Mouse (Mus musculus) liver, postnatal 0 days (tissue): ENCODE results near the gene Ccdc71. TPM values are rescaled to one million over a fixed set of nuclear protein-coding genes. Genes with fewer than 3 reads are reported as not detected.

ENCODE experiments used
- ATAC-seq: fragments of 200-750 bp; cut with Nextera tagmentation; 2 replicates; pipeline ENCODE4 v1.8.0; 2017; ENCODE audit warnings: mild to moderate bottlenecking, moderate library complexity
- DNase-seq: peaks from one replicate; pipeline ENCODE4 v3.0.0-alpha.2; 2016
- H3K27ac ChIP-seq: fragments of 300-500 bp; sonication (generic); 2 replicates; pipeline ENCODE4 v1.5.1; 2014; ENCODE audit warnings: antibody characterized with exemption, moderate library complexity, mild to moderate bottlenecking, low read depth
- H3K27me3 ChIP-seq: fragments of 300-500 bp; sonication (generic); 2 replicates; pipeline ENCODE4 v1.6.1; 2014; ENCODE audit warnings: low read length, control low read depth, mixed read lengths; ENCODE audit not compliant: insufficient read depth
- H3K36me3 ChIP-seq: fragments of 300-500 bp; sonication (generic); replicated peaks from 2 replicates; pipeline ENCODE4 v1.6.1; 2014; ENCODE audit warnings: mild to moderate bottlenecking, control low read depth, low read length, moderate library complexity, mixed read lengths; ENCODE audit not compliant: insufficient read depth
- H3K4me1 ChIP-seq: fragments of 300-500 bp; sonication (generic); 2 replicates; pipeline ENCODE4 v1.6.1; 2014; ENCODE audit warnings: antibody characterized with exemption, mild to moderate bottlenecking, control low read depth; ENCODE audit not compliant: insufficient read depth
- H3K4me2 ChIP-seq: fragments of 300-500 bp; sonication (generic); 2 replicates; pipeline ENCODE4 v1.6.1; 2014; ENCODE audit warnings: low read depth, mild to moderate bottlenecking, low read length, moderate library complexity, mixed read lengths
- H3K4me3 ChIP-seq: fragments of 300-500 bp; sonication (generic); 2 replicates; pipeline ENCODE4 v1.5.1; 2014; ENCODE audit warnings: low read depth, low read length
- H3K9ac ChIP-seq: fragments of 300-500 bp; sonication (generic); replicated peaks from 2 replicates; pipeline ENCODE4 v1.6.1; 2014; ENCODE audit warnings: mild to moderate bottlenecking, moderate library complexity
- H3K9me3 ChIP-seq: fragments of 300-500 bp; sonication (generic); 2 replicates; pipeline ENCODE4 v1.6.1; 2016; ENCODE audit warnings: mild to moderate bottlenecking, control low read depth, low read length, mixed read lengths
- CTCF ChIP-seq: sonication (generic); IDR thresholded peaks from 2 replicates; pipeline ENCODE4 v1.5.1; 2016; ENCODE audit warnings: antibody characterized with exemption, low read depth
- EP300 ChIP-seq: IDR thresholded peaks from 2 replicates; pipeline ENCODE4 v1.6.1; 2016; ENCODE audit warnings: antibody characterized with exemption, low read depth, mild to moderate bottlenecking
- WGBS: fragments of 180-500 bp; shearing (Covaris S2); extraction: QIAGEN DNeasy Blood & Tissue Kit; methylation state at CpG from one replicate; pipeline ENCODE4 v1.1.7; 2014; ENCODE audit not compliant: insufficient replicate concordance; 5-methylcytosine and 5-hydroxymethylcytosine counted together
- polyA plus RNA-seq: library from polyadenylated mRNA; unstranded; fragments of >200 nt; fragmentation: Nextera tagmentation; extraction: Ambion mirVana; gene quantifications from 2 replicates; pipeline ENCODE4 v1.2.1, GENCODE M21; 2015

Gene Ccdc71
- polyA plus RNA-seq, 1 experiment from 2014 or later = 16.1 TPM

DNA sequence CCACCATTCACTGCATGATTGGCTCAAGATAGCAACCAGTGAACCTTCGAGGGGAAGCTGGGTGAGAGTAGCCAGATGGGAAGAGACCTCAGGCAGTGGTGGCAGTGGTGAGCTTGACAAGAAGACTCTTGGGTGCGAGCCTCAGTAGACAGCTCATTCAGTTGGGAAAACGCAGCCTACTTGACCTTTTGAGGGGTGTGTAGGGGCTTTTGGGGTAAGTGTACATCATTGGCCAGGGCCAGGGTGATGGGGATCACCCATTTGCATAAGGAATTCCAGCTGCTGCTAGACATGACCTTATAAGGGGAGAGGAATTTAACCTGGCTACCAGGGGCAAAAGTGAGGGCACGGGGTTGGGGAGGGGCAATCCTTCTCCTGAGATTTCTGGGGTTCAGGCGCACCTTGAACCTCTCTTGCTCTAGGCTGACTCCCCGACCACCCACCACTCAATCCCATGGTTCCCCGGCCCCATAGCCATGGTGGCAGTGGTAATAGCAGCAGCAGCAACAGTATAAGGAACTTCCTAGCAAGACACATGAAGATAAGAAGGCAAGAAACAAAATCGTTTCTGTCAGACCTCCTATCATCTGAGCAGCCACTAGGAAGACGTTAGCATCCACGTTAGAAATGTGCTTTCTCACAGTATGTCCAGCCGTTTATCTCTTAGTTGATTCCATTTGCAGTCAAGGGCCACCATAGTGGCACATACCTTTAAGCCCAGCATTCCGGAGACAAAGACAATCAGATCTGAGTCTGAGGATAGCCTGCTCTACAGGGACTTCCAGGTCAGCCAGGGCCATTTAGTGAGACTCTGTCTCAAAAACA lies 4.4 kb upstream of the Ccdc71 start:
- no peaks in the 10 kb centered on the region for H3K36me3 ChIP-seq
- ATAC-seq = no peak
- DNase-seq = no peak
- no peaks in the 10 kb centered on the region for H3K9me3 ChIP-seq
- WGBS = 60% methylated on average over 12 of the region's 12 CpGs
- H3K27ac ChIP-seq = no peak overlapping the region
- H3K9ac ChIP-seq = no peak overlapping the region
- no peaks in the 10 kb centered on the region for H3K27me3 ChIP-seq
- H3K4me3 ChIP-seq = no peak overlapping the region
- peaks cover 20% of the 10 kb centered on the region for H3K4me1 ChIP-seq
- TF ChIP-seq EP300 (no peak), CTCF (no peak)
- no peak overlapping the region for H3K4me2 ChIP-seq

DNA sequence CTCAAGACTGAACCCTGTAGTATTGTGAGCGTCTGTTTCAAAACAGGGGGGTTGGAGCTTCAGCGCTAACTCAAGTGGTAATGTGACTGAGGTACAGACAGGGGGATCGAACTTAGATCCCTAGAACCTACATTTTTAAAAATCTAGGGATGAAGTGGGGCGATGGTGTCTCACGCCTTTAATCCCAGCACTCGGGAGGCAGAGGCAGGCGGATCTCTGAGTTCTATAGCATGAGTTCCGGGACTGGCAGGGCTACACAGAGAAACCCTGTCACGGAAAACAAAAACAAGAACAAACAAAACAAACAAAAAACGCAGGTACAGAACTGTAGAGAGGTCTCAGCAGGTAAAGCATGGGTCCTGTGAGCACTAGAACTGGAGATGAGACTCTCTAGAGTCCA lies 3.4 kb upstream of the Ccdc71 start:
- no peak for DNase-seq
- ATAC-seq = no peak
- no peak for TF ChIP-seq CTCF
- no peak for TF ChIP-seq EP300
- H3K9ac ChIP-seq = no peak overlapping the region
- H3K9me3 ChIP-seq = no peaks in the 10 kb centered on the region
- H3K4me3 ChIP-seq = no peak overlapping the region
- no peaks in the 10 kb centered on the region for H3K27me3 ChIP-seq
- no peaks in the 10 kb centered on the region for H3K36me3 ChIP-seq
- H3K4me1 ChIP-seq = peaks cover 20% of the 10 kb centered on the region
- no peak overlapping the region for H3K4me2 ChIP-seq
- 77% methylated on average over 10 of the region's 10 CpGs for WGBS
- H3K27ac ChIP-seq = no peak overlapping the region

DNA sequence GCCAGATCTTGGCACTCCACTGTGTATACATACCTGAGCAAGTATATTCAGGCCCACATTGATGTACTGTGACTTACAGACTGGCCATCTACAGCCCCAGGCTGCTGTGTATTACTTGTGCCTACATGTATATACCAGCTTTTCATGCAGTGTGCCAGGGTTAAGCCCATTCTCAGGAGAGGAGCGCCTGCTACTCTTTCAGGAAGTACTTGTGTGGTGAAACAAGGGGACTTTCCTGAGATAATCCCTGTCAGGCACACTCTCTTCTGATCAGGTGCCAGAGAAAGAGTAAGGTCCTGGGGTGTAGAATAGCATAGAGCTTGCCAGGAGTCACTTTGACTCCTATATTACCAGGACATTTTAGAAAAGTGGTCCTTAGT lies 398 bp upstream of the Ccdc71 start:
- Histone ChIP-seq H3K4me3 (peak overlapping the region; percentile 73), H3K36me3 (peaks cover 15% of the 10 kb centered on the region), H3K4me1 (peaks cover 18% of the 10 kb centered on the region), H3K27ac (peak overlapping the region; percentile 81), H3K4me2 (peak overlapping the region; percentile 85), H3K9me3 (no peaks in the 10 kb centered on the region), H3K9ac (peak overlapping the region; percentile 88; the same call in 1 of the 2 replicates), H3K27me3 (no peaks in the 10 kb centered on the region)
- ATAC-seq = peak; percentile 7
- no peak for TF ChIP-seq CTCF
- DNase-seq = no peak
- WGBS = 75% methylated on average over 1 of the region's 1 CpGs

DNA sequence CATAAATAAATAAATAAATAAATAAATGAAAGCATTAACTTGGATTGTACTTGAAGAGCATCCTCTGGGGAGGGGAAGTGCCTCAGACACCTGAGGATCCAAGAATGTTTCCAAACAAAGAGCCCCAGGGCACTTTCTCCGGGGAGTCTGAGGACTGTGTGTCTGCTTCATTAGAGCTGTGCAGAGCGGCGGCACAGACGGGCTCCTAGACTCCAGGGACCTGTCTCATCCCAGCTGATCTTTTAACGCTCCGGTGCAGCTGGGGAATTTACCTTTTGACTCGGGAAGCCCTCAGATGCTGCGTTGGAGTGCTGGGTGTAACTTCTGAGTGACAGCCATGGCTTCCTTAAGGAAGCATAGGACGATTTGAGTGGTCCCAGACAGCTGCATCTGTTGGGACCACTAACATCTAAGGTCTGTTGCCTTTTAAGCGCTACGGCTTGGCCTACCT lies 879 bp downstream of the Ccdc71 start, which contains the start of gene Klhdc8b:
Gene Klhdc8b (minus strand): TSS at position 401 of the 451 bp plus-strand sequence.
- peak within 1 kb of the TSS; percentile 81 for H3K27ac ChIP-seq
- peak within 1 kb of the TSS; percentile 88 for H3K9ac ChIP-seq
- peaks cover 21% of the 10 kb centered on the region for H3K36me3 ChIP-seq
- 25% methylated on average over 11 of the region's 11 CpGs for WGBS
- DNase-seq (no peak), ATAC-seq (no peak)
- TF ChIP-seq CTCF = no peak
- TF ChIP-seq EP300 = no peak
- H3K4me1 ChIP-seq = peaks cover 18% of the 10 kb centered on the region
- no peaks in the 10 kb centered on the region for H3K27me3 ChIP-seq
- H3K9me3 ChIP-seq = no peaks in the 10 kb centered on the region
- H3K4me2 ChIP-seq = peak within 1 kb of the TSS; percentile 85
- peak within 1 kb of the TSS; percentile 73 for H3K4me3 ChIP-seq

DNA sequence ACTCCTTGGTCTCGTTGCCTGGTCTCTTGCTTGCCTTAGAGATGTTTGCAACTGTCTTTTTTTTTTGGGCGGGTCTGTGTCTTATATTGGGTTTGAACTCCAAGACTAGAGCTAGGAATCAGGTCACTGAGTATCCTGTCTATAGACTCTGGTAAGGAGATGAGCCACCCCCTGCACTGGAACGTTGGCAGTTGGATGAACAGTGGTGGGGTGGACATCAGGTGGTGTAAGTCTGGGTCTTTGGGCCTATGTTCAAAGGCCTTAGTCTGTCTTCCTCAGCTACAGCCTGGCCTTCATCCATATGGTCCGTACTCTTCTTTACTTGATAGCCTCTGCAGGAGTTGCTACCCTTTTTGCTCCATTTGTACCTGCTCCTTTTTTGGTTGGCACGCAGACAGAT lies 1.3 kb downstream of the Ccdc71 start:
- Histone ChIP-seq H3K9ac (peak overlapping the region; percentile 88), H3K4me3 (peak overlapping the region; percentile 73), H3K9me3 (no peaks in the 10 kb centered on the region), H3K4me1 (peaks cover 18% of the 10 kb centered on the region), H3K36me3 (peaks cover 21% of the 10 kb centered on the region), H3K27me3 (no peaks in the 10 kb centered on the region), H3K4me2 (peak overlapping the region; percentile 85), H3K27ac (no peak overlapping the region)
- ATAC-seq (no peak), DNase-seq (no peak)
- TF ChIP-seq EP300 = no peak
- WGBS = 81% methylated on average over 5 of the region's 5 CpGs

DNA sequence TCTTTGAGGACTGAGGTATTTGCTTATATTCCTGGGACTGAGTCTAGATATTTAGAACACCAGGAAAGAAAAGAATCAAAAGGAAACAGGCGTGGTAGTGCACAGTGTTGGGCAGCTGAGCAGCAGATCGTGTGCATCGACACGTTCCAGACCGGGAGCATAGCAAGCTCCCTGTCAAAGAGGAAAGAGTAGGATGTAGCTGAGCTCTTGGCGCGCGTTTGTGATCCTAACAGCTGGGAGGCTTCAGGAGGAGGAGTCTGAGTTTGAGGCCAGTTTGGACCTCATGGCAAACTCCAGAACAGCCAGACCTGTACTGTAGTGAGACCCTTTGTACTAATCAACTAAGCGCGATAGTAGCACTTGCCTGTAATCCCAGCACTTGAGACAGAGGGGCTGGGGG lies 1.9 kb downstream of the Ccdc71 start:
- no peak for DNase-seq
- H3K4me3 ChIP-seq = no peak overlapping the region
- no peak overlapping the region for H3K9ac ChIP-seq
- WGBS = 85% methylated on average over 10 of the region's 10 CpGs
- peaks cover 18% of the 10 kb centered on the region for H3K4me1 ChIP-seq
- no peaks in the 10 kb centered on the region for H3K27me3 ChIP-seq
- H3K36me3 ChIP-seq = peaks cover 21% of the 10 kb centered on the region
- no peak for TF ChIP-seq CTCF
- no peak for TF ChIP-seq EP300
- no peaks in the 10 kb centered on the region for H3K9me3 ChIP-seq
- ATAC-seq = no peak
- 0 out of 2 replicates have a peak overlapping the region, but pooled peaks have one; percentile 85 for H3K4me2 ChIP-seq
- H3K27ac ChIP-seq = no peak overlapping the region

DNA sequence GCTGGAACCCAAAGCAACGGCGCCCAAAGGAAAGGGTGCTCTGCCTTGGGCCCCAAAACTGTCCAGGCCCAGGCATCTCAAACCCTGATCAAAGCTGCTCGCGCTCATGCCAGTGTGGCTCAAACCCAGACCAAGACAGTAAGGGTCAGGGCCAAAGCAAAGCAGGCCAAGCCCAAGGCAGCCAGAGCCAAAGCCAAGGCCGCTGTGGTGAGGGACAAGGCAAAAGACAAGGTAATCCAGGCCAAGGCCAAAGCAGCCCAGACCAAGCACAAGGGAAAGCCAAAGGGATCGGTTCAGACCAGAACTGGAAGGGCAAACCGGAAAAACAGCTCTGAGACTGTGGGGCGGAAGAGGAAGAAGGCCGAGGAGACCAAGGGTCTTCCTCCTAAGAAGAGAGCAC lies 3.4 kb downstream of the Ccdc71 start:
- WGBS = 96% methylated on average over 9 of the region's 9 CpGs
- no peaks in the 10 kb centered on the region for H3K27me3 ChIP-seq
- TF ChIP-seq EP300 = no peak
- TF ChIP-seq CTCF = no peak

More for the DNA sequence above, 3.4 kb downstream of the Ccdc71 start:
- Histone ChIP-seq H3K9me3 (no peaks in the 10 kb centered on the region), H3K4me2 (no peak overlapping the region), H3K36me3 (peaks cover 21% of the 10 kb centered on the region), H3K4me3 (no peak overlapping the region), H3K27ac (no peak overlapping the region), H3K9ac (no peak overlapping the region), H3K4me1 (peaks cover 18% of the 10 kb centered on the region)
- DNase-seq (no peak), ATAC-seq (no peak)
